Mouse (Mus musculus) liver, adult 2 months (tissue): ENCODE measurements around the gene Fam53b. TPM values are rescaled to one million over a fixed set of nuclear protein-coding genes. Genes with fewer than 3 reads are reported as not detected.
A peak's percentile ranks its signal among the peaks of the same experiment; 100 is the strongest.

Experiments used
- DNase-seq: peaks from one replicate; pipeline ENCODE4 v3.0.0-alpha.2; 2011; ENCODE audit warnings: low read depth, low spot score; ENCODE audit errors: extremely low read depth
- H3K27ac ChIP-seq: fragments of 200-500 bp; replicated peaks from 2 replicates; pipeline ENCODE4 v1.5.1; 2012; ENCODE audit warnings: low read depth, mild to moderate bottlenecking, control low read depth, inconsistent platforms, low read length; ENCODE audit not compliant: insufficient read depth
- H3K27me3 ChIP-seq: fragments of 200-500 bp; 2 replicates; pipeline ENCODE4 v1.6.1; 2012; ENCODE audit warnings: mild to moderate bottlenecking, moderate library complexity, low read length, inconsistent platforms; ENCODE audit not compliant: control insufficient read depth, insufficient read depth
- H3K36me3 ChIP-seq: fragments of 200-500 bp; 2 replicates; pipeline ENCODE4 v1.6.1; 2012; ENCODE audit warnings: low read length, inconsistent platforms; ENCODE audit not compliant: control insufficient read depth, insufficient read depth
- H3K4me1 ChIP-seq: fragments of 200-500 bp; 2 replicates; pipeline ENCODE4 v1.6.1; 2011; ENCODE audit warnings: low read length; ENCODE audit not compliant: control insufficient read depth, insufficient read depth
- H3K4me3 ChIP-seq: fragments of 200-500 bp; 2 replicates; pipeline ENCODE4 v1.5.1; 2011; ENCODE audit warnings: low read depth, mild to moderate bottlenecking, control low read depth, low read length, moderate library complexity; ENCODE audit not compliant: insufficient read depth
- H3K79me2 ChIP-seq: fragments of 200-500 bp; 2 replicates; pipeline ENCODE4 v1.6.1; 2012; ENCODE audit warnings: inconsistent platforms, mild to moderate bottlenecking, low read length, moderate library complexity; ENCODE audit not compliant: control insufficient read depth, insufficient read depth
- H3K9ac ChIP-seq: fragments of 200-500 bp; 2 replicates; pipeline ENCODE4 v1.6.1; 2012; ENCODE audit warnings: low read depth, mild to moderate bottlenecking, control low read depth, inconsistent platforms, low read length
- CTCF ChIP-seq: fragments of 200-500 bp; IDR thresholded peaks from 2 replicates; pipeline ENCODE4 v1.5.1; 2011; ENCODE audit warnings: low read depth, low read length, control low read depth
- POLR2A ChIP-seq: fragments of 200-500 bp; IDR thresholded peaks from 2 replicates; pipeline ENCODE4 v1.6.1; 2011; ENCODE audit warnings: low read length, control low read depth; ENCODE audit not compliant: insufficient read depth; ENCODE audit errors: extremely low read depth
- WGBS: fragments of 180-500 bp; shearing (Covaris S2); methylation state at CpG from one replicate; pipeline ENCODE4 v1.1.7; 2018; 5-methylcytosine and 5-hydroxymethylcytosine counted together
- polyA plus RNA-seq: library from polyadenylated mRNA; depleted of rRNA; stranded (reverse); fragments of >200 nt; gene quantifications from 2 replicates; pipeline ENCODE4 v1.2.3, GENCODE M21; 2012
- total RNA-seq: library from RNA; depleted of rRNA; stranded (reverse); fragments of >200 nt; gene quantifications from 2 replicates; pipeline ENCODE4 v1.2.3, GENCODE M21; 2014

Gene Fam53b
- total and polyA plus RNA-seq, 2 experiments: 4.3 to 9.1 TPM

GRCm38 (mm10) chr7:132720562-132720961 lies 93.1 kb downstream of the Fam53b start:
- no peak overlapping the region for H3K9ac ChIP-seq
- H3K27me3 ChIP-seq: no peaks in the 10 kb centered on the region
- H3K79me2 ChIP-seq: no peaks in the 10 kb centered on the region
- WGBS: 98% methylated on average over 8 of the region's 8 CpGs
- TF ChIP-seq POLR2A (no peak), CTCF (no peak)
- H3K36me3 ChIP-seq: no peaks in the 10 kb centered on the region
- DNase-seq: no peak
- peaks cover 8% of the 10 kb centered on the region for H3K4me1 ChIP-seq
- H3K27ac ChIP-seq: no peak overlapping the region
- no peak overlapping the region for H3K4me3 ChIP-seq

GRCm38 (mm10) chr7:132719570-132719969 lies 94.1 kb downstream of the Fam53b start:
- WGBS: 92% methylated on average over 4 of the region's 4 CpGs
- H3K9ac ChIP-seq: no peak overlapping the region
- no peak for DNase-seq

GRCm38 (mm10) chr7:132715259-132715658 lies 98.4 kb downstream of the Fam53b start:
- no peaks in the 10 kb centered on the region for H3K4me1 ChIP-seq
- WGBS: 96% methylated on average over 4 of the region's 4 CpGs

More at GRCm38 (mm10) chr7:132719570-132719969, 94.1 kb downstream of the Fam53b start:
- Histone ChIP-seq H3K4me3 (no peak overlapping the region), H3K27ac (no peak overlapping the region), H3K4me1 (peaks cover 8% of the 10 kb centered on the region), H3K79me2 (no peaks in the 10 kb centered on the region), H3K27me3 (no peaks in the 10 kb centered on the region), H3K36me3 (no peaks in the 10 kb centered on the region)
- TF ChIP-seq CTCF (no peak), POLR2A (no peak)

GRCm38 (mm10) chr7:132714236-132714923 lies 99.3 kb downstream of the Fam53b start:
- Histone ChIP-seq H3K4me3 (no peak overlapping the region), H3K27me3 (no peaks in the 10 kb centered on the region), H3K36me3 (no peaks in the 10 kb centered on the region), H3K4me1 (no peaks in the 10 kb centered on the region), H3K27ac (peak overlapping the region; percentile 79), H3K9ac (no peak overlapping the region), H3K79me2 (no peaks in the 10 kb centered on the region)
- 66% methylated on average over 6 of the region's 6 CpGs for WGBS
- no peak for TF ChIP-seq POLR2A
- TF ChIP-seq CTCF: no peak
- DNase-seq: peak; percentile 36

More at GRCm38 (mm10) chr7:132715259-132715658, 98.4 kb downstream of the Fam53b start:
- Histone ChIP-seq H3K9ac (no peak overlapping the region), H3K27me3 (no peaks in the 10 kb centered on the region), H3K36me3 (no peaks in the 10 kb centered on the region), H3K4me3 (no peak overlapping the region), H3K79me2 (no peaks in the 10 kb centered on the region), H3K27ac (no peak overlapping the region)
- no peak for TF ChIP-seq POLR2A
- no peak for TF ChIP-seq CTCF
- DNase-seq: no peak

GRCm38 (mm10) chr7:132713483-132714126 lies 100.1 kb downstream of the Fam53b start:
- peak overlapping the region; percentile 22; the same call in 1 of the 2 replicates for H3K9ac ChIP-seq
- H3K79me2 ChIP-seq: no peaks in the 10 kb centered on the region
- no peaks in the 10 kb centered on the region for H3K27me3 ChIP-seq
- TF ChIP-seq CTCF: no peak
- no peak for TF ChIP-seq POLR2A
- H3K36me3 ChIP-seq: no peaks in the 10 kb centered on the region
- H3K4me1 ChIP-seq: no peaks in the 10 kb centered on the region
- WGBS: 69% methylated on average over 8 of the region's 8 CpGs
- H3K27ac ChIP-seq: peak overlapping the region; percentile 79
- H3K4me3 ChIP-seq: no peak overlapping the region
- DNase-seq: peak; percentile 21

GRCm38 (mm10) chr7:132712956-132713355 lies 100.7 kb downstream of the Fam53b start:
- DNase-seq: no peak
- no peaks in the 10 kb centered on the region for H3K4me1 ChIP-seq
- no peak overlapping the region; the same call in 1 of the 2 replicates for H3K9ac ChIP-seq
- H3K36me3 ChIP-seq: no peaks in the 10 kb centered on the region
- 84% methylated on average over 7 of the region's 7 CpGs for WGBS
- no peak overlapping the region for H3K4me3 ChIP-seq
- TF ChIP-seq CTCF (no peak), POLR2A (no peak)
- no peaks in the 10 kb centered on the region for H3K27me3 ChIP-seq
- 0 out of 2 replicates have a peak overlapping the region, but pooled peaks have one; percentile 8 for H3K27ac ChIP-seq
- no peaks in the 10 kb centered on the region for H3K79me2 ChIP-seq
